Mouse (Mus musculus): ENCODE data around the gene Slc6a8. TPM values are rescaled to one million over a fixed set of nuclear protein-coding genes. Genes with fewer than 3 reads are reported as not detected.
A peak's percentile ranks its signal among the peaks of the same experiment; 100 is the strongest.

Gene Slc6a8
- total RNA-seq, 4 experiments from 2014 or later = 63.8 to 185 (median 134) TPM

DNA sequence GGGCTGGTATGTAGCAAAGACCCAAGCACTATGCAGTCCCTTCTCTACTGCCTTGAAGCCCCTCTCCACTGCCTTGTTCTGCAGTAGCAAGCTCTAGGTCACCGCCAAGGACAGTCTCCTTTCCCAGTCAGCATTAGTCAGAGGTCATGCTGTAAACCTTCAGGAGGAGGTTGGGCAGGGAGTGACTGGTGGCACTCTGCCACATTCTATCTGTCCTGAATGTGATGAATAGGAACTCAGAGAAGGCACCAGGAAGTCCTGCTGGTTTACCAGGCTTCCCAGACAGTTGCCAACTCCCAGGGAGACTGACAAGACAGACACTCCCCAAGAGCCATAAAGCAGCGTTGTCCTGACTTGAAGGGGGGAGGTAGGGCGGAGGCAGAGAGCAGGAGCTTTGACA lies 12.7 kb downstream of the Slc6a8 start:
- DNase-seq = peak; percentile 82

DNA sequence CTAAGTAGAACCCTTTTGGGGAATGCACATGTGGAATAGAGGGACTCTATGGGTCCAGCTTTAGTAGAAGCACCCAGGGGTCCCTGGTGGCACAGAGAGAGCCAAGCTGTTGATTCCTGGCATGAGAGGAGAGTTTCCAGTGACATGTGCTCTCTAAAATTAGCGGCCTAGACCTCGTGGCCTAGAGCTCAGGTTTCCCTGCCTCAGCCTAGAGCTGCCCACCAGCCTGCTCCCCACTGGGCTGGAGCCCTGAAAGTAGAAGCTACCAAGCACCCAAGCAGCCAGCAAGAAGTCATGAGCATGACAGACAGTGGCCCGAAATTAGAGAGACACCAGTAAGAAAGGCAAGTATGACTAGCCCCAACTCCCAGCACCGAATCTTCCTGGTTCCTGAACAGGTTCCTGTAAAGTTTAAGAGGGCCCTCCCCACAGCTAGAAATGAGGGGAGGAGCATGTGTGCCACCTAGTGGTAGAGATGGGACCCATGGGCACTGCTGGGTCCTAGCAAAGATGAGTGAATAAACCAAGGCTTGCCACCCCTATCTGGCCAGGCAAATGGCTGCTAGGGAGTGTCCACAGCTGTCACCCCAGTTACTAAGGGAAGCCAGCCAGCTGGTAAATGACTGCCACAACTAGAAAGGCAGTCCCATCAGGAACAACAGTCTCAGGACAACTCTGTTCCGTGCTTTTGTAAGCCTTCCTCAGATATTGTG lies 18.1 kb downstream of the Slc6a8 start:
- no peak for DNase-seq

DNA sequence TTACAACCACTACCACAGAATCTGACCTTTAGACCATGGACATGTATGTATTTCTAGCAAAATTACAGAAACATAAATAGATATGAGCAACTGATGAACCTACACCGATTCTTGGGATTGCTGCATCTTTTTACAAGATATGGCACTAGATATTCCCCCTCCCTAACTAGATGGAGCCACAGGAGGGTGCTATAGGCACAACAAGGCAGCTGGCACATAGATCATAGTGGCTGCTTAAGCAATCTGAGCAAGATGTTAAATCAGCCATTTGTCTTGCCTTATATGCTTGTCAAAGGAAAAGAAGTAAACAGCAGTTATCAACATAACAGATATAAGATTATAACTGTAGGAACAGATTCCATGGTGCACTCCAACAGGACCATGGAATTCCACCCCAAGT lies 27.5 kb downstream of the Slc6a8 start:
- DNase-seq = no peak

DNA sequence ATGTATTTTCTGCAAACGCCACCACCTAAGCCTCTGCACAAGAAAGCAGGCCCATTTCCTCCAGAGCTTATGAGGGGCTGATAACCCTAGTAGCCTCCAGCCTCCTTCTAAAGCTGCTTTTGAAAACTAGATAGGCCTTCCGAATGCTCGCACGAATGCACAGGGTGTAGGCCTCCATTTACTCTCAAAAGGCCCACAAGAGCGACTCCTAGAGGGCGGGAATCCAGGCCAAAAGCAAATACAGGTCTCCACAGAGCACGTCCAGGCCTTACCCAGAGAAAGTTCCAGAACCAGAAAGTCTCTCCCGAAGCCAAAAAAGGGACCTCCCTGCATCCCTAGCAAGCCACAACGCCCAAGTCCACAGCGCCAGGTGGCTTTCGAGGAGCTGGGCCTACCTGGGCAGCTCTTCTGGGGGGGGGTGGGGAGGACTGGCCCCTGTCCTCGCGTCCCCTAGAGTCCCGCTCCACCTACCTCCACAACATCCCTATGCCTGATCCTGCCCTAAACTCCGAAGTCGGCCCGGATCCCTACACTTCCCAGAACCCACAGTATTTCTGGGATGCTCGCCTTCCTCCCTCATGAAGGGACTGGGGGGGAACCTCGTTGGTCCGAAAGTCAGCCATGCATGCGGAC lies 42.6 kb downstream of the Slc6a8 start:
- peak; percentile 23 for DNase-seq

DNA sequence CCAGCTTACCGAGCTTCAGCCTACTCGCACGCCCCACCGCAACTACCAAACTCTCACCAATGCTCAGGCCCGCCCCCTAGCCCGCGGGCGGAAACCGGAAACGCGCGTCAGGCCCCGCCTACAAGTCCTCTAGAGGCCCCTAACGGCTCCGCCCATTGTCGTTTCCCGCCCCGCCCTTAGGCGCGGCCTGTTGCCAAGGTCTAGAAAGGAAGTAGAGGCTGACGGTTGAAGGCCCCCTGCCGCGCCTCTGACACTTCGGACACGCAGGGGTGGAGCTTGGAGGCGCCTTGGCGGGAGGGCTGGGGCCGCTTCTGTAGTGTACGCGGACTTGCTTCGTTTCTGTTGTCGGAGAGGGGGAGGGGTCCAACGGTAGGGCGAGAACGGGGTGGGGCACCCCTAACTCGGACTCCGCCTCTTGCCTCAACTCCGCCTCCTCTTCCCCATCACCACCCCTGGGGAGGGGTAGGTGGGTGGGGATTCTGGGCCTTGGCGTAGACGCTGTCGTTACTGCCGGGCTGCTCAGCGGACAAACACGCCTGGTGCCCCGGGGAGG lies 43.2 kb downstream of the Slc6a8 start, which contains the start of the genes Bcap31 and Abcd1:
Bcap31 (minus strand) TSS at position 67 of the 553 bp plus-strand sequence.
Abcd1 (plus strand) TSS at position 489 of the 553 bp plus-strand sequence.
- DNase-seq = peak; percentile 91

DNA sequence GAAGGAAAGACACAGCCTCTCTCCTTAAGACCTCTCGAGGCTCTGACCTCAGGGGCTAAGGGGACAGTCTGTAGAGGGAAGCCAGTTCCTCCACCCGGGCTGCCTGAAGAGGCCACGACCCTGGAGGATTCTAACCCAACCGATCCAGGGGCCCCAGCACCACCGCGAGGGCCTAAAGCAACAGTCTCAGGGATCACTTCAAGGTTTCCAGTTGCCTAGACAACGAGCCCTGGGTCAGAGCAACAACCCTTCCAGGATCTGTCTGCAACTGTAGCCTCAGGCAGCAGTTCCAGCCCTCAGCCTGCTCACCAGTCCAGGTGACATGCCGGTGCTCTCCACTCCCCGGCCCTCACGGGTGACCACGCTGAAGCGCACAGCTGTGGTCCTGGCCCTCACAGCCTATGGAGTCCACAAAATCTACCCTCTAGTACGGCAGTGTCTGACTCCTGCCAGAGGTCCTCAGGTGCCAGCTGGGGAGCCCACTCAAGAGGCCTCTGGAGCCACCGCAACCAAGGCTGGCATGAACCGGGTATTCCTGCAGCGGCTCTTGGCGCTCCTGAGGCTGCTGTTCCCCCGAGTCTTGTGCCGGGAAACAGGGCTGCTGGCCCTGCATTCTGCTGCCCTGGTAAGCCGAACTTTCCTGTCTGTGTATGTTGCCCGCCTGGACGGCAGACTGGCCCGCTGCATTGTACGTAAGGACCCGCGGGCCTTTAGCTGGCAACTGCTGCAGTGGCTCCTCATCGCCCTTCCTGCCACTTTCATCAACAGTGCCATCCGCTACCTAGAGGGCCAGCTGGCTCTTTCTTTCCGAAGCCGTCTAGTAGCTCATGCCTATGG lies 44.0 kb downstream of the Slc6a8 start:
- DNase-seq = no peak

DNA sequence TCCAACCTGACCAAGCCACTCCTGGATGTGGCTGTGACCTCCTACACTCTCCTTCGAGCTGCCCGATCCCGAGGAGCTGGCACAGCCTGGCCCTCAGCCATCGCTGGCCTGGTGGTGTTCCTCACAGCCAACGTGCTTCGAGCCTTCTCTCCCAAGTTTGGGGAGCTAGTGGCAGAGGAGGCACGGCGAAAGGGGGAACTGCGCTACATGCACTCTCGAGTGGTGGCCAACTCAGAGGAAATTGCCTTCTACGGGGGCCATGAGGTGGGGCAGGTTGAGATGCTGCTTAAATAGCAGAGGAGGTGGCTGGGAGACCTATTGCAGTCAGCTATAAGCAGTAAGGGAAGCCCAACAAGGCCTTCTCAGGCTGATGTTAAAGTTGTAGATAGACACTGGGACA lies 44.7 kb downstream of the Slc6a8 start:
- DNase-seq = no peak

DNA sequence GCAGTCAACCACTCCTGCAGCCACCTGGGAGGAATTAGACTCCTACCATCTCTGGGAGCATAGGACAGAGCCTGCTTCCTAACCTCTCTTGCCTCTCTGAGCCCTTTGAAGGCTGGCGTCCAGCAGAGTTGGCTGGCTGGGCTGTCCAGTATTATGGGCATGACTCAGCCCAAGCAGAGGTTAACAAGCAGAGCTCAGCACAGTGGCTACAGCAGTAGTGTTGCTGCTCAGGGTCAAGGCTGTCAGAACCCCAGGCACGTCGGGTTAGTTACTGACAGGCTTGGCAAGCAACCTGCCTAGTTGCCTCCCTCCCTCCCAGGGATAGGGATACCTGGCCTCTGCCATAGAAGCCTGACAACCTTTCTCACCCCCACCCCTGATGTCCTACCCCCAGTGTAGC lies 45.3 kb downstream of the Slc6a8 start:
- DNase-seq = peak; percentile 69

DNA sequence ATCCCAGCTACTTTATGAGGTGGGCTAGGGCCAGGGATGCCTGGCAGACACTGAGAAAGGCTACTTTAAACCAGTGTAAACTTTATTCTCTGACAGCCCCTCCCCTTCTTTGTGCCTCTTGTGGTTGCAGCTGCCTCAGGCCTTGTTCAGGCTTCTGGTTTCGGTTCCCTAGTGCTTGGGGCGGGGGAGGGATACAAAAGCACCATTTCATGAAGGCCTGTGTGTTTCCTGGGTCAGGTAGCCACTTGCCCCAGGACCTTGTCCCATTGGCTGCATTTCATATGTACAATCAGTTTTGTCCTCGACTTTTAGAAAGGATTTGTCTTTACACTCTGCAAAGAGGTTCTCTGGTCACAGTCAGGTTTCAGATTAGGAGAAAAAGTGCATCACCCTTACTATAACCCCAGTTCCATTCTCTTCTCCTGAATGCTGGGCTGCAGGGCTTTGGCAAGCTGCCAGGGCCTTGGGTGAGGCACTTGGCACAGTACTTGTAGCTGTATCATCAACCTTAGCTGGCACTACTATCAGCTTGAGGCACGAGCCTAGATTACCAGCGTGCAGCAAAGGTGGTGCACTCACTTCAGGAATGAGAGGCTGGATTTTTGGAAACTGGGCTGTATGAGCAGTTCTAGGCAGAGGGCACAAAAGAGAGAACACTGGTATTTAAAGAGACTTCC lies 45.9 kb downstream of the Slc6a8 start:
- DNase-seq = peak; percentile 64

DNA sequence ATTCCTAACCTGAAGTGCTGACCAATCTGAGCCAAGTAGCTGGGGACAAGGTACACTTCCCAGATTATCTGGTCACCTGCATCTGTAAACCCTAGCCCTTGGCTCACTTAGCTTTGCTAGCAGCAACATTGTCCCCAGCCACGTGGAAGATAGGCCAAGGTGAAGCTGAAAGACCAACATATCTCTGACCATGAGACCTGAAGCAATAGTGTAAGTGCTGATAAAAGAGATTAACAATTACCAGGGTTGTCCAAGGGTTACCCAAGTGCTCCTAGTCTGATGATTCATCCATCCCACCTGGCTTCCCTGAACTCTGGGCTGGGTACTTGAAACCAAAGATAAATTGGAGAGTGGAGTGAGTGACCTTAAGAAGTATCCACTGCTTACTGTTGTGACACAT lies 58.0 kb downstream of the Slc6a8 start:
- no peak for DNase-seq

Other genes starting within 250 kb of the Slc6a8 start
- under 1 TPM in 1 of 4 experiments, not detected in 3; 0.34 TPM for gene Trex2, start 237.8 kb upstream of the Slc6a8 start, total RNA-seq (2022)
- 10 to 100 TPM; 19.0 to 57.4 (median 39.0) TPM for gene Haus7, start 214.1 kb upstream of the Slc6a8 start, total RNA-seq (2022)
- 100 to 1,000 TPM; 251 to 364 (median 310) TPM for gene Bgn, start 189.5 kb upstream of the Slc6a8 start, total RNA-seq (2022)
- gene Atp2b3, start 170.1 kb upstream of the Slc6a8 start, total RNA-seq (2022) = 100 to 1,000 TPM in 1 of 4 experiments, 10 to 100 TPM in 3; 68.5 to 100 (median 79.5) TPM
- 1 to 10 TPM in 1 of 4 experiments, under 1 TPM in 3; 0.17 to 1.1 (median 0.52) TPM for gene Dusp9, start 33.7 kb upstream of the Slc6a8 start, total RNA-seq (2022)
- 10 to 100 TPM; 10.6 to 29.6 (median 18.5) TPM for gene Pnck, start 13.0 kb upstream of the Slc6a8 start, total RNA-seq (2022)
- gene Bcap31, start 43.0 kb downstream of the Slc6a8 start, total RNA-seq (2022) = 100 to 1,000 TPM; 212 to 320 (median 258) TPM
- 10 to 100 TPM; 23.0 to 38.2 (median 29.4) TPM for gene Abcd1, start 43.4 kb downstream of the Slc6a8 start, total RNA-seq (2022)
- gene Plxnb3, start 83.9 kb downstream of the Slc6a8 start, total RNA-seq (2022) = under 1 TPM; 0.38 to 0.74 (median 0.55) TPM
- gene Srpk3, start 101.3 kb downstream of the Slc6a8 start, total RNA-seq (2022) = under 1 TPM; 0.42 to 0.71 (median 0.52) TPM
- gene Idh3g, start 113.7 kb downstream of the Slc6a8 start, total RNA-seq (2022) = 100 to 1,000 TPM; 295 to 431 (median 378) TPM
- gene Ssr4, start 113.9 kb downstream of the Slc6a8 start, total RNA-seq (2022) = 100 to 1,000 TPM; 150 to 176 (median 163) TPM
- gene Pdzd4, start 151.8 kb downstream of the Slc6a8 start, total RNA-seq (2022) = 1 to 10 TPM; 4.4 to 8.1 (median 6.4) TPM
- gene Avpr2, start 219.0 kb downstream of the Slc6a8 start, total RNA-seq (2022) = not detected
- 10 to 100 TPM; 10.1 to 25.3 (median 16.7) TPM for gene L1cam, start 223.0 kb downstream of the Slc6a8 start, total RNA-seq (2022)
- 1 to 10 TPM; 2.4 to 7.7 (median 5.4) TPM for gene Arhgap4, start 248.7 kb downstream of the Slc6a8 start, total RNA-seq (2022)
- gene Naa10, start 248.8 kb downstream of the Slc6a8 start, total RNA-seq (2022) = 100 to 1,000 TPM in 1 of 4 experiments, 10 to 100 TPM in 3; 77.6 to 108 (median 89.8) TPM